Mouse (Mus musculus) naive thymus-derived CD4-positive, alpha-beta T cell, adult 5 months (primary cell): ENCODE results near the gene Sppl2c. TPM values are rescaled to one million over a fixed set of nuclear protein-coding genes. Genes with fewer than 3 reads are reported as not detected.

Experiments used
- polyA plus RNA-seq: library from polyadenylated mRNA; unstranded; fragments of 100-300 nt; shearing (Covaris generic); gene quantifications from one replicate; pipeline ENCODE4 v1.2.1, GENCODE M21; 2017

Sppl2c gene
- polyA plus RNA-seq = not detected

GRCm38 (mm10) chr11:104186135-104186836, at the start of gene Sppl2c:
Gene Sppl2c, plus strand, starts transcription at chr11:104186327.

GRCm38 (mm10) chr11:104231041-104231911, 45.1 kb downstream of the Sppl2c start, which contains the start of gene Mapt:
Gene Mapt, plus strand, starts transcription at chr11:104231390.

Other genes with a start within 250 kb of the Sppl2c start
- 80.4 TPM for gene Nsf, start 232.3 kb upstream of the Sppl2c start, polyA plus RNA-seq
- 20.9 TPM for gene Arf2, start 219.6 kb upstream of the Sppl2c start, polyA plus RNA-seq
- not detected for gene Crhr1, start 53.5 kb upstream of the Sppl2c start, polyA plus RNA-seq
- 0.30 TPM for gene Mapt, start 45.1 kb downstream of the Sppl2c start, polyA plus RNA-seq